Mouse (Mus musculus): ENCODE measurements around the gene Pard3b.

DNA sequence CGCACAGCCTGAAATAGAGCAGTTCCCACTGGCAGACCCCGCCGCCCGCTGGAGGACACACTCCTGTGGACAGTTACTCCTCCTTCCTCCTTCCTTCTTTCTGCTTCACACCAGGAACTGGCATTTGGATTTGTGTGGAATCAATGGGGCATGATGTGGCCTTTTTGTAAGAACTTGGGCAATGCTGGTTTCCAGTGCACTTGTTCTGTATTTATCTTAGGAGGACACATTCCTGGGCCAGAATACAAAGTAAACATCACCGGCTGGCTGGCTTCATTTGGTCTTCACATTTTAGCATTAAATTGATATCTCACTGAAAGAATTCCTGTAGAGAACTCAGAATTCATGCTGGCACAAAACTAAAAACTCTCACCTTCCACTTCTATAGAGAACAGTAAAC, 695.6 kb downstream of the Pard3b start:
- TF ChIP-seq CTCF (conservative IDR thresholded peaks at IDR 0.05 in 1 of 2, IDR thresholded peaks at IDR 0.05 in 1 of 2; ENCODE audit: low read depth in 2 of 2, low read length in 2 of 2) (no peak), POLR2A (IDR thresholded peaks at IDR 0.05; ENCODE audit: low read depth, low read length) (no peak)
